Mouse (Mus musculus) MEL-GATA-1-ER (cell line): ENCODE data around the gene Tnfrsf8.
"Not testable (repeated sequence)": the region's sequence is repeated elsewhere in the genome, so short reads cannot be mapped to it uniquely, and the experiment has no call there.

Experiments
- DNase-seq: peaks from one replicate; pipeline ENCODE4 v3.0.0-alpha.2; 2012; ENCODE audit warnings: low read depth; ENCODE audit errors: extremely low read depth

The Tnfrsf8 gene

GRCm38 (mm10) chr4:145310859-145311258, 4.1 kb downstream of the Tnfrsf8 start:
- DNase-seq, result no peak

GRCm38 (mm10) chr4:145306422-145306821, 8.5 kb downstream of the Tnfrsf8 start:
- no peak for DNase-seq

- DNase-seq, result not testable (repeated sequence)
Observed at GRCm38 (mm10) chr4:145305661-145306362, 9.2 kb downstream of the Tnfrsf8 start.

- DNase-seq, result no peak
Observed at GRCm38 (mm10) chr4:145304109-145304508, 10.9 kb downstream of the Tnfrsf8 start.

- no peak for DNase-seq
Observed at GRCm38 (mm10) chr4:145302106-145302505, 12.9 kb downstream of the Tnfrsf8 start.

GRCm38 (mm10) chr4:145300210-145300927, 14.6 kb downstream of the Tnfrsf8 start:
- no peak for DNase-seq

- DNase-seq, result no peak
Observed at GRCm38 (mm10) chr4:145299355-145299754, 15.6 kb downstream of the Tnfrsf8 start.

- no peak for DNase-seq
Observed at GRCm38 (mm10) chr4:145298846-145299245, 16.1 kb downstream of the Tnfrsf8 start.

GRCm38 (mm10) chr4:145295589-145296300, 19.2 kb downstream of the Tnfrsf8 start:
- peak; percentile 35 for DNase-seq

GRCm38 (mm10) chr4:145294588-145294987, 20.4 kb downstream of the Tnfrsf8 start:
- DNase-seq, result no peak

- DNase-seq, result peak; percentile 54
Observed at GRCm38 (mm10) chr4:145286369-145287120, 28.4 kb downstream of the Tnfrsf8 start.

GRCm38 (mm10) chr4:145284675-145285074, 30.3 kb downstream of the Tnfrsf8 start:
- DNase-seq, result no peak

GRCm38 (mm10) chr4:145283441-145283840, 31.5 kb downstream of the Tnfrsf8 start:
- DNase-seq, result no peak

- DNase-seq, result no peak
Observed at GRCm38 (mm10) chr4:145280966-145281365, 34.0 kb downstream of the Tnfrsf8 start.

- no peak for DNase-seq
Observed at GRCm38 (mm10) chr4:145278724-145279370, 36.1 kb downstream of the Tnfrsf8 start.

GRCm38 (mm10) chr4:145278231-145278630, 36.7 kb downstream of the Tnfrsf8 start:
- no peak for DNase-seq

GRCm38 (mm10) chr4:145276368-145277249, 38.4 kb downstream of the Tnfrsf8 start:
- DNase-seq, result no peak

- no peak for DNase-seq
Observed at GRCm38 (mm10) chr4:145274887-145275286, 40.1 kb downstream of the Tnfrsf8 start.

GRCm38 (mm10) chr4:145273923-145274322, 41.0 kb downstream of the Tnfrsf8 start:
- no peak for DNase-seq

- no peak for DNase-seq
Observed at GRCm38 (mm10) chr4:145272763-145273162, 42.2 kb downstream of the Tnfrsf8 start.
